Mouse (Mus musculus) testis, postnatal 10 days (tissue): Measurements from ENCODE around the gene Plekhh1.
A peak's percentile ranks its signal among the peaks of the same experiment; 100 is the strongest.

ENCODE experiments used
- DNase-seq: peaks from one replicate; pipeline ENCODE4 v3.0.0; 2021; ENCODE audit warnings: low spot score

Plekhh1 gene

DNA sequence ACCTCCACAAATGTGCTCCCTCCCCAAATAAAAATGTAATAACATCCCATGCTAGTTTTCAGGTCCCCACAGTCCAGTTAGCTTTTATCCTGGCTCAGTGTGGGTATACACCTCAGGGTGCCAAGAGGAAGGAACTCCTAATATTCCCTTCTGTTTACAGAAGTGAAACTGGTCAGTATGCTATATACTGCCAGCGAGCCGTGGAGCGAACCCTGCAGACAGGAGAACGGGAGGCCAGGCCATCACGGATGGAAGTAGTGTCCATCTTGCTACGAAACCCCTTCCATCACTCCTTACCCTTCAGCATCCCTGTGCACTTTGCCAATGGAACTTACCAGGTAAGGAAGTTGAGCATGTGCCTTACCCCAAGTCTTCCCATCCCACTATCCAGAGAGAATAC is 43.6 kb downstream of the Plekhh1 start:
- DNase-seq, result no peak

DNA sequence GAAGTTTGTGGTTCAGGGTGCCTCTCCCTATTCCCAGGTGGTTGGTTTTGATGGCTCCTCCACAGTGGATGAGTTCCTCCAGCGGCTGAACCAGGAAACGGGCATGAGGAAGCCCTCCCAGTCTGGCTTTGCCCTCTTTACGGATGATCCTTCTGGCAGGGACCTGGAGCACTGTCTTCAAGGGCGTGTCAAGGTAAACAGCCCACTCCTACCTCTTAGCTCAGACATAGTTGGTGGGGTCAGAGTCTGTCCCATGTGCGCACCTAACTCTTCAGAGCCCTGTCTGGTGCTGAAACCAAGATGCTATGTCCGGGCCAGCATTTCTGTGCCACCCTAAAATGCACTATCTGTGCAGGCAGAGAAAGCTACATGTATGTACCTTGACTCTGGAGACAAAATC is 44.4 kb downstream of the Plekhh1 start:
- DNase-seq, result no peak

DNA sequence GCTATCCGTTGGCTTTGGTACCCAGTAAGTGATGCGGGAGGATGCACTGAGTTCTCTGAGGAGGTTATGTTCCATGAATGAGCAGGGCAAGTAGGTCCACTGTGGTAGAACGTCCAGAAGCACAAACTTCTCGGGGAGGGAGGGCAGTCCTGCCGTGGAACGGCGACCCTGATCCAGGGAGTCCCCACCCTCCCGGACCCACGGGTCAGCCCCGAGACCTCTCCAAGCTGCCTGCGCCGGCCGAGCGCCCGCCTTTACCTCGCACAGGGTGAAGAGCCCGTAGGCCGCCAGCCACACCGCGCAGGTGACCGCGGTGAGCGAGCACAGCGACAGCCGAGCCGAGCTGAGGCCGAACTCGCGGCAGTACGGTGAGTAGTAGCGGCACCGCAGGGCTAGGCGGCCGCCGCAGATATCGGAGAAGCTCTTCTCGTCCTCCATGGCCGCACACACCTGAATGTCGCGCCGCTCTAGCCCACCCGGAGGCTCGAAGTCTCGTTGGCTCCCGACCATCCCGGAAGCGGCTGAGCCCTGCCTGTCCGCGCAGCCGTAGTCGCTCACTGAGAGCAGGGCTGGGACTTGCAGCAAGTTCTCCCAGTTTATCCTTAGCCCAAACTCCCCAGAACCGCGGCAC is 60.3 kb downstream of the Plekhh1 start, which contains the start of gene Pigh:
Gene Pigh (minus strand): TSS at position 470 of the 631 bp plus-strand sequence.
- DNase-seq, result peak; percentile 87

DNA sequence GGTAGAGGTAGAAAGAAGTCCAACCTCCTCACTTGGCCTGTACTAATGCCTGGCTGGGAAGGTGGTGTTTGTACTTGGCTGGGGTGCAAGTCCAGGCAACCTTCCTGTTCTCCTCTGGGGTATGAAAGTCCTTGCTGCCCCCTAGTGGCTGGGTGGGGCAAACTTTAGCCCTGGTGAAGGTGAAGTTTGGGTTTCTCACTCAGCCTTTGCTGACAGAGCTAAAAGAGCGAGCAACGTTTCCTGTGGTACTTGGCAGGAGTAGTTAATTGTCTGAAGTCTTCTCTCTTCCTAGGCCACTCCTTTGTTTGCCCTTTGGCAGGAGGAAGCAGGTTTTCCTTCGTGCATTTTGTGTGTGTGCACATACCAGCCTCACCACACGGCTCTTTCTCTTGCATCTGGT is 63.6 kb downstream of the Plekhh1 start:
- peak; percentile 57 for DNase-seq

DNA sequence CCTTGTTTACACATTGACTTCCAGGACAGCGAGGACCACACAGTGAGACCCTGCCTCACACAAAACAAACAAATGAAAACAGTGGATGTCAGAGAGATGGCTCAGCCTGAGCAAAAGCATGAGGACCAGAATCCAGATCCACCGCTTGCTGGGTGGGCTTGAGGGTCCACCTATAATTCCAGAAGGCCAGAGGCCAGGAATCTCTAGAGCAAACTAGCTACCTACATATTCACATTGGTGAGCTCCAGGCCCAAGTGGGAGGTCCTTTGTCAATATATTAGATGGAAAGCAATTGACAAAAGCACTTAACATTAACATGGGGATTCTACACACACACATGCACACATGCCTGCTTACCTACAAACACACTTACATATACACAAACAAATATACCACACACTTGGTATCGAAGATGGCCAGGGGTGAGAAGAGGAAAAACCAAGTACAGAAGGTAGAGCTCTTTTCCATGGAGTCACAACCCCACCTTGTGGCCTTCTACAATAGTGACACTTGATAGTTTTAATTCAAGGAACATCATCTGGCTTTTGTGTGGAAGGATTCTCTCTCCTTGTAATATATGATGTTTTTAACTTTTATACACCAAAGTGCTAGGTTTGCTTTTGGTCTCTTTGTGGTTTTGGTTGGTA is 68.3 kb downstream of the Plekhh1 start:
- DNase-seq, result no peak

DNA sequence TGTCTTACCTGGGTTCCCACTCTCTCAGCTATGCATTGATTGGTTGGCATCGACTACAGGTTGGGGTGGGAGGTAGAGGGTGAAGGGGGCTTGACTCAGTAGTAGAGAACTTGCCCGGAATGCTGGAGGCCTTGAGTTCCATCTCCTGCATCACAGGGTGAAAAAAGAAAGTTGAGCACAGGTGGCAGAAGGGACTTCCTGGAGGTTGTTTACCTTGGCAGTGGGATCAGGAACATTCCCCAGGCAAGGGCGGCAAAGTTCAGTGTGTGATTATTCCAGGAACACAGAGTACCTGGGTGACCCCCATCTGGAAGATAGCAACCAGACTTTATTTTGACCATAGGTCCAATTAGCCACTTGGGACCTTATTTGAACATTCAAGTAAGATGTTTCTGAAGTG is 74.8 kb downstream of the Plekhh1 start:
- no peak for DNase-seq

DNA sequence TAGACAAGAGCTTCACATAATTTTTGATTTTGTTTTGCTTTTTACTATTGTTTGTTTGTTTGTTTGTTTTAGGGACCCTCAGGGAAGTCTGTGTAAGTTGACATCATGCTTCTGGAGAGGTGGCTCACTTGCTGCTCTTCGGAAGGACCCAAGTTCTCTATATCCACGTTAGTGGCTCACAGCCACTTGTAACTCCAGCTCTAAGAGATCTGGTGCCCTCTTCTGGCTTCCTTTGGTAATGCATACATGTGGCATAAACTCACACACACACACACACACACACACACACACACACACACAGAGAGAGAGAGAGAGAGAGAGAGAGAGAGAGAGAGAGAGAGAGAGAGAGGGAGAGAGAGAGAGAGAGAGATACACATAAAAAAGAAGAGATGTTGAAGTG is 75.6 kb downstream of the Plekhh1 start:
- no peak for DNase-seq

DNA sequence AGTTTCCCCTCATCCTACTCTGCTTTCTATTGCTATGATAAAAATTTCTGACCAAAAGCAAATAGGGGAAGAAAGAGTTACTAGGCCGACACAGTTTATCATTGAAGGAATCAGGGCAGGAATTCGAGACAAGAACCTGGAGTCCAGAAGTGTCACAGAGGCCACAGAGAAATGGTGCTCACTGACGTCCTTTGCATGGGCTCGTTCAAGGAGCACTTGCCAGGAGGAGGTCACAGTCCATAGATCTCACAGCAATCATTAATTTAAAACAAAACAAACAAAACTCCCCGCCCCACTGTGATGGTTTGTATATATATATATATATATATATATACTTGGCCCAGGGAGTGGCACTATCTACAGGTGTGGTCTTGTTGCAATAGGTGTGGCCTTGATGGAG is 76.3 kb downstream of the Plekhh1 start:
- DNase-seq, result no peak

DNA sequence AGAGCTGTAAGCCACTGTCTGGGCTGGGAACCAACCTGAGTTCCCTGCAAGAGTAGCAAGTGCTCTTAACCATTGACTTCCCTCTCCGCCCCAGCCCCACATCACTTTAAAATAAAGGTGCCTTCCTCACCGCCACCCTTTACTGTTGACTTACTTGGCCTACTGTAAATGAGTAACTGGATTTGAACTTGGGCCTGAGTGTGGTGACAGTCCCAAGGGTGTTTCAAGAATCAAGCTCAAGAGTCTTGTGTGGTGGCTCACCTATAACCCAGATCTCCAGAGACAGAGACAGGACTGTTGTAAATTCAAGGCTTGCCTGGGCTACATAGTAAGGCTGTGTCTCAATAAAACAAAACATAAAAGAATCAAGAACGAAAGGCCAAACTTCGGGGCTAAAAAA is 90.0 kb downstream of the Plekhh1 start:
- DNase-seq, result no peak

DNA sequence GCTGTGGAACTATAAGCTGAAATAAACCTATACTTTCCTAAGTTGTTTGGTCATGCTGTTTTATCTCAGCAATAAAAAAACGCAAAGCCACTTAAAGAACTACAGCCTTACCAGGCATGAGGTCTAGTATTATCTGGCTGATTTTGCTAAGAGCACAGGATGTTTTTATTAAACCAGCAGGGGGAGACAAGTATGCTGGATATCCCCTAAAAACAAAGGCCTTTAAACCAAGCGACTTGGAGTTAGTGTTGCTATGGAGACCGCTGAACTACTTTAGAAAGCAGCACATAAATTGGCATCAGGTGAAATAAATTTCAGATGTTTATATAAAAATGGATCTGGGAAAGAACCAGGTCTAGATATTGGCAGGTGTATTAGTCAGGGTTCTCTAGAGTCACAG is 93.9 kb downstream of the Plekhh1 start:
- no peak for DNase-seq

DNA sequence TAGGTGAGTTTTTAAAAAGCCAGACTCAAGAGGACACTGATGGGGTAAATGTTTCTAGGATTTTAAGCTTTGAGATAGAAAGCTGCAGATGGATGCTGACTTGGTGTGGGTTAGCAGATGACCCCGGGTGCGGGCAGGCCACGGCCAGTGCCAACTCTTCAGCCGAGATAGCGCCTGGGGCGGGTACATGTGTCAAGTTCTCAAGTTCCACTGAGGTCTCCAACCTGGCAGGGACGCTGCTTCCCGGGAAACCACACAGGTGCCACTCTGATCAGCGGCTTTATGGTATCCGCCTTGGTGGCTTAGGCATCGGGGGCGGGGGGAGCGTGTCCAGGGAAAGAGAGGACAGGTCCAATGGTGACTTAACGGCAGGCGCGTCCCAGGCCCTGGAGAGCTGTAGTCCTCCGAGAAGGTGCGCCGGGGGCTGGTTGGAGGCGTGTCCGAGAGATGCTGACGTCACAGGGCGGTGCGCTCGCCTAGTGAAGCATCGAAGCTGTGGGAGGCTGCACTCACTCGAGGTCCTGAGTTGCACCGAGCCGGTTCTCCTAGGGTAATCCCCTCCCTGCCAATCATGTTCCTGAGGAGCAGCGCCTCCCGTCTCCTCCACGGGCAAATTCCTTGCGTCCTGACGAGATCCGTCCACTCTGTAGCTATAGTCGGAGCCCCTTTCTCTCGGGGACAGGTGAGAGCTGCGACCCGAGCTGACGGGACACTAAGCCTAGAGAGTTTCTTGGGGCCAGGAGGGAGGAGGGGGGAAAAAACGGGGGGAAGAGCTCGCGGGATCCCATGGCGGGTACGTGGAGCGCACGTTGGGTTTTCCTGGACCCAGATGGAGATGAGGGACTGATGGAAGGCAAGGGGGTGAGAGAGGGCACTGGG is 101.6 kb downstream of the Plekhh1 start, which contains the start of gene Arg2:
Gene Arg2 (plus strand): TSS at position 479 of the 879 bp plus-strand sequence.
- DNase-seq, result peak; percentile 61
